Mouse (Mus musculus): ENCODE data around the gene Tbc1d32.

Tbc1d32 gene

DNA sequence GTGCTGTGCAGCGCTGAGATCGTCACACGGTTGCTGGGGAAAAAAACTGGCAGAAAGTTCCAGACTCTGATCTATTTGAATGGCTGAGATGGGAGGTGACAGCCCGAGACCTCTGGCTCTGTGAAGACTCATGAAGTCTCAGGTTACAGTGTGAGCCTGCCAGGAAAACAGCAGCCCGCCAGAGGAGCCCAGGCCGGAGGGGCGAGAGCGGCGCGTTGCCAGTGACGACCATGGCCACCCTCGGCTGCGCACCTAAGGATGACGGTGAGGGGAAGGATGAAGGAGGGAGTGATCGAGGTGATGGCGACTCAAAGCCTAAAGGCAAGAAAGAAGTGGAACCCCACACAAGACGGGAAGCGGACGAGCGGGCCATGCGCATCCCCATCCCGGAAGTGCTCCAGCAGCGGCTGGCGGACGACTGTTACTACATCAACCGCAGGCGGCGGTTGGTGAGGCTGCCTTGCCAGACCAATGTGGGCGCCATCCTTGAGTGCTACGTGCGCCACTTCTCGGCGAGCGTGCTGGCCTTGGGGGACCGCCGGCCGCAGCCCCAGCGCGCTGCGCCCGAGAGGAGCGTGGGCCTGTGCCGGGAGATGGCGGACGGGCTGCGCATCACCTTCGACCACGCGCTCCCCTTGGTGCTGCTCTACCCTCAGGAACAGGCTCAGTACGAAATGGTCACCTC lies 113.4 kb downstream of the Tbc1d32 start:
- in situ Hi-C loops (cut with MboI, MseI): loop anchor here (5.0 to 10.0 kb wide), 2 partner anchors 112 to 1740 kb away; partner anchors contain the start of gene Tbc1d32

GRCm38 (mm10) chr10:56106996-56107334 lies 121.5 kb downstream of the Tbc1d32 start:
- in situ Hi-C loops (cut with MboI, MseI): no loop called here

DNA sequence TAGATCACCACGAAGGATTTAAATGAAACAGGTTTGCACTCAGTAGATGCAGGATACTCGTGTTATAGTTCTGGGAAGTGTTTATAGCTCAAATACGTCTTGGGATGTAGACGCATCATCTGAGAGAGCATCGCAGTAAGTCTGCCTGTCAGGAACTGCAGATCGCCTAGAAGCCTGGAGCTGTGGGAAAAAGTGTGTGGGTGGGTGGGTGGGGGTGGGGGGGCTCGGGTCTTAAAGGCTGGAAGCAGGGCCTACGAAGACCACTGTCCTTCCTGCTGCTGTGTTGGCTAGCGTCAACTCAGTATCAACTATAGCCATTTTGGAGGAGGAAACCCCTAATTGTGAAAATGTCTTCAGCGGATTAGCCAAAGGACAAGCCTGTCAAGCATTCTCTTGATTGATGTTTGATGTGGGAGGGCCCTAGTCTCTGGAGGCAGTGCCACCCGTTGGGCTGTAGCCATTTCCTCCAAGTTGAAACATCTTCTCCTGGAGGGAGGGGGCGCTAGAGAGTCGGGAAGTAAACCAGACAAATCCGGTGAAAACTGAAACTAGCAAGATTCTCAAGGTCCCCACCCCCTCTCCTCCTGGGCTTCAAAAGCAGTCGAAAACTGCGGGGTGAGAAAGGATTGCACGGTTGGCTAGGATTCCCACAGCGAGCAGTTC lies 122.0 kb downstream of the Tbc1d32 start, which contains the start of gene Msl3l2:
Gene Msl3l2, plus strand, starts transcription at position 585 of the 663 bp plus-strand sequence.
- in situ Hi-C loops (cut with MboI, MseI): no loop called here

GRCm38 (mm10) chr10:56099641-56100310 lies 128.7 kb downstream of the Tbc1d32 start:
- in situ Hi-C loops (cut with MboI, MseI): loop anchor here (10.0 kb wide), 1 partner anchor 135 kb away; no protein-coding TSS in a partner anchor

- in situ Hi-C loops (cut with MboI, MseI): loop anchor here (10.0 kb wide), 1 partner anchor 136 kb away; no protein-coding TSS in a partner anchor
These were observed 129.4 kb downstream of the Tbc1d32 start for GRCm38 (mm10) chr10:56099126-56099525.

GRCm38 (mm10) chr10:56096757-56097156 lies 131.7 kb downstream of the Tbc1d32 start:
- in situ Hi-C loops (cut with MboI, MseI): loop anchor here (10.0 kb wide), 1 partner anchor 138 kb away; no protein-coding TSS in a partner anchor

GRCm38 (mm10) chr10:56094586-56094985 lies 133.9 kb downstream of the Tbc1d32 start:
- in situ Hi-C loops (cut with MboI, MseI): loop anchor here (10.0 kb wide), 1 partner anchor 140 kb away; no protein-coding TSS in a partner anchor

GRCm38 (mm10) chr10:56089714-56090113 lies 138.8 kb downstream of the Tbc1d32 start:
- in situ Hi-C loops (cut with MboI, MseI): loop anchor here (10.0 kb wide), 1 partner anchor 145 kb away; no protein-coding TSS in a partner anchor

GRCm38 (mm10) chr10:56062746-56063145 lies 165.7 kb downstream of the Tbc1d32 start:
- in situ Hi-C loops (cut with MboI, MseI): no loop called here

DNA sequence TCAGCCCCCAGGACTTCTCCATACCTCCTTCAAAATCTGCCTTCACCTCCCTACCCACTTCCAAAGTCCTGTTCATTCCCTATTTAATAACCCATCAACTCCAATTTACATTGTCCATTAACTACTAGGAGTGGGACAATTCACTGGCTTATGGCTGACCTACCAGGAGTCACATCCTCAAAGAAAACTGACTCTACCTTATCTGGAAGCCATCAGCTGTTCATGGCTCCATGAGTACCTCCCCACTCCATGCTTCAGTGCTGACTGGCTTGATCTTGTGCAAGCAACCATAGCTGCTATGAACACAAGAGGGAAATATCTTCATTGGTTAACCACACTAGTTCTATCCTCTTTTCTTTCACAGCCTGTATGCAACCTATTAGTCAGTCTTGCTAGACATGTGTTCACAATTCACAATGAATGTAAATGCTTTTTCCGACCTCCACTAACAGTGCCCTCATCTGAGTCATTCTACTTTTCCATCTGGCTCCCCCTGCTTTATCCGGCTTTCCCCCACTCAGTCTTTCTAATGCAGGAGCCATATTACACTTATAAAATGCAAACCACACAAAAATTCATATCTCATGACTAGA lies 167.2 kb downstream of the Tbc1d32 start:
- in situ Hi-C loops (cut with MboI, MseI): no loop called here

GRCm38 (mm10) chr10:56058979-56059422 lies 169.5 kb downstream of the Tbc1d32 start:
- in situ Hi-C loops (cut with MboI, MseI): no loop called here

DNA sequence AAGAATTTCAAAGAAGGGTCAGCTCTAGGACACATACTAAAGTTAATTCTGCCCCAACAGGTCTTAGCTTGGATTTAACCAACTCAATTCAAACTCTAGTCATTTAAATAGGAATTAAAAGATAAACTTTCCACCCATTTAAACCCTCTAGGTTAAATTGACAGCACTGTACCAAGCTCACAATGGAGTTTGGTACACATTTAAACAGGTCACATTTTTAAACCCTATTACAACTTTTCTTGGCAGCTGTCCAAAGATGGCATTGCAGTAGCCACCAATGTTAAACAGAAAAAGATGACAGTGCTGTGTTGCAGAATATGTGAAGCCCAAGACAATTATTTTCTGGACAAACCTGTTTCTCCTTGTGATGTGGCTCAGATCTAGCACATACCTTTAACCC lies 203.1 kb downstream of the Tbc1d32 start:
- in situ Hi-C loops (cut with MboI, MseI): loop anchor here (25.0 kb wide), 1 partner anchor 312 kb away; no protein-coding TSS in a partner anchor

DNA sequence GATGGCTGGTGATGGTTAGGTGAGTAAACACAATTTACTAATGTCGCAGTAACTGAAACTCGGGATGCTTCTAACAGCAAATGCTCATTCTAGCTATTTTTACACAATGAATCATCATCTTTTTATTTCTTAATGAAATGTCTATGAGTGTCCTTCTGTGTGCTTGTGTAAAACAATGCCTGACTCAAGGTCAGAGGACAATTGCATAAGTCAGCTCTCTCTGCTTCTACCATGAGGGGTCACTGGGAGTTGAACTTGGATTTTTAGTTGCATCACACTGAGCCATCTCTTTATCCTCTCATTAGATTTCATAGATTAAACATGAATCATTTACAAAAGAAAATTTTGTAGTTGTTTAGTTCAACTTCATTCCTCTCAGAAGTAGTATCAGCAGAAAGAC lies 203.9 kb downstream of the Tbc1d32 start:
- in situ Hi-C loops (cut with MboI, MseI): no loop called here

- in situ Hi-C loops (cut with MboI, MseI): no loop called here
These were observed 248.5 kb downstream of the Tbc1d32 start for GRCm38 (mm10) chr10:55979898-55980521.

- in situ Hi-C loops (cut with MboI, MseI): no loop called here
These were observed 250.5 kb downstream of the Tbc1d32 start for GRCm38 (mm10) chr10:55978001-55978400.

All from T-helper 1 cell (primary cell).